Mouse (Mus musculus) layer of hippocampus, postnatal 10 days (tissue): ENCODE data around the gene Lpp. TPM values are rescaled to one million over a fixed set of nuclear protein-coding genes. Genes with fewer than 3 reads are reported as not detected.

Experiments
- DNase-seq, 2 experiments: peaks; one replicate each; pipeline ENCODE4 v3.0.0; 2021; ENCODE audit warnings: low spot score in 2 of 2
- total RNA-seq, 2 experiments: library from RNA; stranded (reverse); gene quantifications; 2 replicates each; pipeline ENCODE4 v1.2.3; 2021

Lpp gene
- total RNA-seq, 2 experiments from 2014 or later: 10.9 to 11.2 TPM

GRCm38 (mm10) chr16:24664131-24664530 is 270.8 kb downstream of the Lpp start:
- peak; percentile 7 to 23 for DNase-seq

GRCm38 (mm10) chr16:24669718-24670460 is 276.6 kb downstream of the Lpp start:
- no peak for DNase-seq

GRCm38 (mm10) chr16:24678942-24679341 is 285.6 kb downstream of the Lpp start:
- DNase-seq: no peak

GRCm38 (mm10) chr16:24695062-24695461 is 301.8 kb downstream of the Lpp start:
- DNase-seq: no peak

GRCm38 (mm10) chr16:24704215-24704614 is 310.9 kb downstream of the Lpp start:
- DNase-seq: no peak

- DNase-seq: no peak
These were observed 330.3 kb downstream of the Lpp start for GRCm38 (mm10) chr16:24723641-24724040.

GRCm38 (mm10) chr16:24732751-24733150 is 339.4 kb downstream of the Lpp start:
- no peak for DNase-seq

GRCm38 (mm10) chr16:24733321-24733720 is 340.0 kb downstream of the Lpp start:
- DNase-seq: no peak

GRCm38 (mm10) chr16:24735754-24736153 is 342.4 kb downstream of the Lpp start:
- no peak for DNase-seq

GRCm38 (mm10) chr16:24737362-24738057 is 344.2 kb downstream of the Lpp start:
- no peak for DNase-seq

- DNase-seq: no peak
These were observed 347.4 kb downstream of the Lpp start for GRCm38 (mm10) chr16:24740714-24741113.

GRCm38 (mm10) chr16:24749816-24750215 is 356.5 kb downstream of the Lpp start:
- no peak for DNase-seq

- DNase-seq: no peak
These were observed 362.8 kb downstream of the Lpp start for GRCm38 (mm10) chr16:24756141-24756540.

GRCm38 (mm10) chr16:24766051-24766450 is 372.7 kb downstream of the Lpp start:
- no peak for DNase-seq

- no peak for DNase-seq
These were observed 373.3 kb downstream of the Lpp start for GRCm38 (mm10) chr16:24766596-24766995.

- no peak for DNase-seq
These were observed 383.7 kb downstream of the Lpp start for GRCm38 (mm10) chr16:24777053-24777452.

GRCm38 (mm10) chr16:24778432-24779274 is 385.3 kb downstream of the Lpp start:
- peak in 1 of 2 experiments; percentile 22 for DNase-seq

GRCm38 (mm10) chr16:24780545-24780944 is 387.2 kb downstream of the Lpp start:
- DNase-seq: no peak

- DNase-seq: no peak
These were observed 388.6 kb downstream of the Lpp start for GRCm38 (mm10) chr16:24781922-24782321.

GRCm38 (mm10) chr16:24785651-24786050 is 392.3 kb downstream of the Lpp start:
- no peak for DNase-seq

- DNase-seq: no peak
These were observed 395.7 kb downstream of the Lpp start for GRCm38 (mm10) chr16:24788973-24789372.

- DNase-seq: no peak
These were observed 398.1 kb downstream of the Lpp start for GRCm38 (mm10) chr16:24791387-24791786.
